Mouse (Mus musculus) neural tube, embryonic 12.5 days (tissue): ENCODE measurements around the gene Rplp0. TPM values are rescaled to one million over a fixed set of nuclear protein-coding genes. Genes with fewer than 3 reads are reported as not detected.
"Not testable (repeated sequence)": the region's sequence is repeated elsewhere in the genome, so short reads cannot be mapped to it uniquely, and the experiment has no call there.

Experiments used
- ATAC-seq: fragments of 200-750 bp; cut with Nextera tagmentation; 2 replicates; pipeline ENCODE4 v1.8.0; 2017; ENCODE audit warnings: low read depth, mild to moderate bottlenecking, moderate TSS enrichment, moderate library complexity; ENCODE audit not compliant: low FRiP score
- H3K27ac ChIP-seq: fragments of 300-500 bp; sonication (generic); 2 replicates; pipeline ENCODE4 v1.5.1; 2016
- H3K27me3 ChIP-seq: fragments of 300-500 bp; sonication (generic); replicated peaks from 2 replicates; pipeline ENCODE4 v1.6.1; 2016; ENCODE audit warnings: mild to moderate bottlenecking
- H3K36me3 ChIP-seq: fragments of 300-500 bp; sonication (generic); 2 replicates; pipeline ENCODE4 v1.6.1; 2016; ENCODE audit warnings: mild to moderate bottlenecking
- H3K4me1 ChIP-seq: fragments of 300-500 bp; sonication (generic); 2 replicates; pipeline ENCODE4 v1.6.1; 2016
- H3K4me2 ChIP-seq: fragments of 300-500 bp; sonication (generic); replicated peaks from 2 replicates; pipeline ENCODE4 v1.6.1; 2016; ENCODE audit warnings: mild to moderate bottlenecking
- H3K4me3 ChIP-seq: fragments of 300-500 bp; sonication (generic); 2 replicates; pipeline ENCODE4 v1.5.1; 2016
- H3K9ac ChIP-seq: fragments of 300-500 bp; sonication (generic); 2 replicates; pipeline ENCODE4 v1.6.1; 2016; ENCODE audit warnings: mild to moderate bottlenecking
- H3K9me3 ChIP-seq: fragments of 300-500 bp; sonication (generic); 2 replicates; pipeline ENCODE4 v1.6.1; 2016; ENCODE audit warnings: mild to moderate bottlenecking
- WGBS: fragments of 180-500 bp; shearing (Covaris S2); methylation state at CpG from one replicate; pipeline ENCODE4 v1.1.7; 2016; 5-methylcytosine and 5-hydroxymethylcytosine counted together
- polyA plus RNA-seq: library from polyadenylated mRNA; unstranded; fragments of >200 nt; fragmentation: Nextera tagmentation; extraction: Ambion mirVana; gene quantifications from 2 replicates; pipeline ENCODE4 v1.2.1, GENCODE M21; 2016

Gene Rplp0
- polyA plus RNA-seq, 1 experiment from 2014 or later, result 843 TPM

DNA sequence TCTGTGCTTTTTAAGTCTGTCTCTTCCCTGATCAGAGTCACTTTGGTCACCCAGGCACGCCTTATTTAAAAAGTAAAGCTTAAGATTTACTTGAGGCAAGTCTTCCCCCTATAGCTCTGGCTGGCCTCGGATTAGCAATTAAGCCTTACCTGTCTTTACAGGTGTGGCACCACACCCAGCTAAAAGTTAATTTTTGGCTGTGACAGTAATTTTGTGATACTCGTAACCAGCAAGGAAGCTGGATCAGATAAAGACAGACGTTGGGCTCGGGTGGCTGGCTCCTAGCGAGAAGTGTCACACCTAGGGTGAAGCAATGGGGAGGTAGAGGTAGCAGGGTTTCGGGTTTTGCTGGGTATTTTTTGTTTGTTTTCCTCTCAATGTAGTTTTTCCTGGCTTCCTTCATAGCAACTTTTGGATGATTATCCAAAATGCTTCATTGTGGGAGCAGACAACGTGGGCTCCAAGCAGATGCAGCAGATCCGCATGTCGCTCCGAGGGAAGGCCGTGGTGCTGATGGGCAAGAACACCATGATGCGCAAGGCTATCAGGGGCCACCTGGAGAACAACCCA lies 1.2 kb downstream of the Rplp0 start:
- H3K27ac ChIP-seq, result no peak overlapping the region
- WGBS, result 41% methylated on average over 13 of the region's 13 CpGs
- H3K36me3 ChIP-seq, result peaks cover 33% of the 10 kb centered on the region

GRCm38 (mm10) chr5:115563771-115564585 lies 4.7 kb downstream of the Rplp0 start:
- ATAC-seq, result no peak
- H3K9ac ChIP-seq, result no peak overlapping the region
- H3K4me3 ChIP-seq, result no peak overlapping the region

More for the DNA sequence above, 1.2 kb downstream of the Rplp0 start:
- H3K9me3 ChIP-seq, result no peaks in the 10 kb centered on the region
- H3K4me1 ChIP-seq, result peaks cover 24% of the 10 kb centered on the region
- no peak for ATAC-seq
- no peaks in the 10 kb centered on the region for H3K27me3 ChIP-seq
- H3K4me3 ChIP-seq, result peak overlapping the region; percentile 96
- H3K9ac ChIP-seq, result peak overlapping the region; percentile 97
- peak overlapping the region; percentile 76 for H3K4me2 ChIP-seq

DNA sequence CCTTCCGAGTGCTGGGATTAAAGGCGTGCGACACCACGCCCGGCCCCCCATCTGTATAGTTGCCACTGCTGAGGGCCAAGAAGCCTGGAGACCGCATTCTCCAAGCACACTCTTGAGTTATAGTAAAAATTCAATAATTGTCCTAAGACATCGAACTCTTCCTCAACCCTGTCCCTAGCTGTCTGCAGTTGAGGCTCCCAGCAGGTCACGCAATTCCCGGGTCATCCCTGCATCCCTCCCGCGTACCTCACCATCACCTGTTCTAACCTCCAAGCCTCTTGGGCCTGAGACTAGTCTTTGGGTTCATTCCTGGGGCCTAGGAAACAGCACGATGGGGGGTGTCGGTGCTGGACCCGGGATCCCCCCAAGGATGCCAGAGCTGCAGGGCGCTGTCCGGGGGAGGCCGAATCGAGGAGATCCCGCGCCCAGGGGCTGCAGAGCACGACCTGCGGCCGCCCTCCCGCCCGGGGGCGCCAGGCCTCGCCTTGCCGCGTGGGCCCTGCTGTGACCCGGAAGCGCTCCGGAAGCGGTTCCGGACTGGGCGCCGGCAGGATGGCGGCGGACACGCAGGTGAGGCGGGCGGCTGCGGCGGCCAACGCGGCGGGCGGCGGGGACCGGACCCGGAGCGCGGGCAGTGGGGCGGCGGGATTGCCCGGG lies 5.6 kb downstream of the Rplp0 start, which contains the start of gene Gcn1l1:
Gcn1l1 (plus strand) TSS at position 518 of the 657 bp plus-strand sequence.
- Histone ChIP-seq H3K27ac (peak within 1 kb of the TSS; percentile 60; the same call in 1 of the 2 replicates), H3K4me1 (peaks cover 41% of the 10 kb centered on the region), H3K36me3 (peaks cover 36% of the 10 kb centered on the region), H3K4me3 (peak within 1 kb of the TSS; percentile 98), H3K9ac (peak within 1 kb of the TSS; percentile 89), H3K27me3 (no peaks in the 10 kb centered on the region), H3K9me3 (no peaks in the 10 kb centered on the region), H3K4me2 (peak within 1 kb of the TSS; percentile 81)
- ATAC-seq, result peak; percentile 75
- 2% methylated on average over 50 of the region's 55 CpGs for WGBS

More at GRCm38 (mm10) chr5:115563771-115564585, 4.7 kb downstream of the Rplp0 start:
- Histone ChIP-seq H3K9me3 (no peaks in the 10 kb centered on the region), H3K27ac (no peak overlapping the region), H3K4me2 (peak overlapping the region; percentile 81), H3K4me1 (peaks cover 37% of the 10 kb centered on the region), H3K27me3 (no peaks in the 10 kb centered on the region), H3K36me3 (peaks cover 36% of the 10 kb centered on the region)
- WGBS, result 38% methylated on average over 5 of the region's 5 CpGs

GRCm38 (mm10) chr5:115565403-115565802 lies 6.1 kb downstream of the Rplp0 start:
- Histone ChIP-seq H3K9me3 (no peaks in the 10 kb centered on the region), H3K4me2 (peak overlapping the region; percentile 81), H3K27ac (peak overlapping the region; percentile 60; the same call in 1 of the 2 replicates), H3K4me3 (peak overlapping the region; percentile 98), H3K27me3 (no peaks in the 10 kb centered on the region), H3K4me1 (peaks cover 38% of the 10 kb centered on the region), H3K36me3 (peaks cover 36% of the 10 kb centered on the region), H3K9ac (peak overlapping the region; percentile 89)
- peak; percentile 42 for ATAC-seq
- under 1% methylated on average over 44 of the region's 46 CpGs for WGBS

DNA sequence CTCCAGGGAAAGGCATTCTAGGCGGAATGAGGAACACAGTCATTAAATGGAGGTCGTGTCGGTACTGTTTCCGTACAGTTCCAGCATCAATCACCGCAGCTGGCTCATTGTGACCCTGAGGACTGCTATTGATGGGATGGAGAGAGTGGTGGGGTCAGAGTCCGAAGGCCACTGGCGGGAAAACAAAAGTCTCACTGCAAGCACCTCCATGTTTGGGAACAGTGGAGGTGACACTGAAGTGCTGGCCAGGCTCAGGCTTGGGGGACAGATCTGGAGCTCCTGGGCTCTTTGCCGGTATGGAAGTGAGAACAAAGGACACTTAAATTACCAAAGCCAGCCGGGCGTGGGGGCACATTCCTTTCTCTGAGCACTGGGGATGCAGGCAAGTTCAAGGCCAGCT lies 9.4 kb downstream of the Rplp0 start:
- Histone ChIP-seq H3K9ac (no peak overlapping the region), H3K27me3 (no peaks in the 10 kb centered on the region), H3K27ac (no peak overlapping the region), H3K9me3 (no peaks in the 10 kb centered on the region), H3K4me3 (no peak overlapping the region), H3K36me3 (peaks cover 33% of the 10 kb centered on the region), H3K4me2 (no peak overlapping the region), H3K4me1 (peaks cover 30% of the 10 kb centered on the region)
- WGBS, result 38% methylated on average over 10 of the region's 10 CpGs
- no peak for ATAC-seq

- H3K4me3 ChIP-seq, result no peak overlapping the region
- no peaks in the 10 kb centered on the region for H3K27me3 ChIP-seq
- H3K4me1 ChIP-seq, result peaks cover 24% of the 10 kb centered on the region
- WGBS, result 78% methylated on average over 11 of the region's 11 CpGs
- H3K36me3 ChIP-seq, result peaks cover 35% of the 10 kb centered on the region
- no peak overlapping the region for H3K4me2 ChIP-seq
- H3K27ac ChIP-seq, result no peak overlapping the region
- no peaks in the 10 kb centered on the region for H3K9me3 ChIP-seq
- no peak overlapping the region for H3K9ac ChIP-seq
- no peak for ATAC-seq
These were observed 10.0 kb downstream of the Rplp0 start for GRCm38 (mm10) chr5:115569308-115569707.

- no peaks in the 10 kb centered on the region for H3K9me3 ChIP-seq
- H3K36me3 ChIP-seq, result peaks cover 39% of the 10 kb centered on the region
- no peak overlapping the region for H3K9ac ChIP-seq
- ATAC-seq, result no peak
- H3K27ac ChIP-seq, result no peak overlapping the region
- peaks cover 20% of the 10 kb centered on the region for H3K4me1 ChIP-seq
- H3K4me2 ChIP-seq, result no peak overlapping the region
- WGBS, result 85% methylated on average over 4 of the region's 4 CpGs
- no peak overlapping the region for H3K4me3 ChIP-seq
- H3K27me3 ChIP-seq, result no peaks in the 10 kb centered on the region
These were observed 10.5 kb downstream of the Rplp0 start for GRCm38 (mm10) chr5:115569721-115570120.

DNA sequence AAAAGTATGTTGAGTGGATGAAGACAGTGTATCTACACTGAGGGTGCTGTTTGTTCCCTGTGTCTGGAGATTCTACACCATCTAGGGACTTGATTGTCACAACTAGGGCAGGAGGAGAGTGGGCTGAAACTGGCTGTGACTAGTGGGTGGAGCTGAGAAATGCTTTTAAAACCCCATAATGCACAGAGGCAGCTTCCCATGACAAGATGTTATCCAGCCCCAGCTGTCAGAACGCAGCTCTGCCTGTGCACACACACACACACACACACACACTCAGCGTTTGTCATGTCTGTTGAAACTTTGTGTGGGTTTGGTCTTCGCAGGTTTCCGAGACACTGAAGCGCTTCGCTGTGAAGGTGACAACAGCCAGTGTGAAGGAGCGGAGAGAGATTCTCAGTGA lies 11.8 kb downstream of the Rplp0 start:
- H3K36me3 ChIP-seq, result peaks cover 51% of the 10 kb centered on the region
- no peak for ATAC-seq
- 97% methylated on average over 7 of the region's 7 CpGs for WGBS

DNA sequence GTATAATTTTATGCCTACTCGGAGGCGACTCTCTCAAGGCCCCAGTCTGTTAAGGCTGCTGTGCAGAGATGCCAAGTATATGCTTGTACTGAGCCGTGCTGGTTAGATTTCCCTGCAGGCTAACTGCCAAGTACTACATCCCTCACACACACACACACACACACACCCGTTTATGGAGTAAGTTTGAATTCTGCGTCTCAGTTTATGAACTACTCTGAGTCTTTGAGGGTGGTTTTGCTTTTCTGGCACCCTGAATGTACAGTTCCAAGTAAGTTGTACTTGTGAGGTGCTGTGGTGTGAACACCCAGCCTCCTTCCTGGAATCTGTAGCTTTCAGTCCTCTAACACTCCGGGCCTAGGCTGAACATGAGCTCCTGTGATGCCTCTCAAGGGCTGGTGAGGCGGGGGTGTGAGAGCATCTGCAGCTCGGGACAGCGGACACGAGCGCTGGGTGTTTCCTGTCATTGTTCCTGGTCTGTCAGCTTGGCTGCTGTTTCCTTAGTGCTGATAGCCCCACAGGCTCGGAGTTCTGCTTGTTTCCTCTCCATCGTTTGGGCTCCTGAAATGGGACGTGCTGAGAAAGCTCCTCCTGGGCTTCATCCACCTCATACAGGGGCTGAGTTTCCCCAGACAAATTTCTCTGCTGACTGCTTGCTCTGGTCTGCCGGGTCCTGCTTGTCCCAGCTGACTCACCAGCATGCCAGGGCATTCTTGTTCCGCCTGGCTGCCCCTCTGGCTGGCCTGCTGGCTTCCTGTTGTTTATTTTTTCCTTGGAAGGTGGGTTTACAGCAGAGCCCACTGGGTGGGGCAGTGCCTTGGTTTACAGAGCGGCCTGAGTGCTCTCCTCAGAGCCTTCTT lies 13.6 kb downstream of the Rplp0 start:
- H3K4me2 ChIP-seq, result no peak overlapping the region
- no peak overlapping the region for H3K9ac ChIP-seq
- H3K4me3 ChIP-seq, result no peak overlapping the region
- peaks cover 63% of the 10 kb centered on the region for H3K36me3 ChIP-seq
- WGBS, result 63% methylated on average over 17 of the region's 17 CpGs
- H3K27me3 ChIP-seq, result no peaks in the 10 kb centered on the region
- H3K4me1 ChIP-seq, result peaks cover 9% of the 10 kb centered on the region
- ATAC-seq, result no peak
- no peaks in the 10 kb centered on the region for H3K9me3 ChIP-seq
- no peak overlapping the region for H3K27ac ChIP-seq

More for the DNA sequence above, 11.8 kb downstream of the Rplp0 start:
- H3K4me2 ChIP-seq, result no peak overlapping the region
- H3K4me1 ChIP-seq, result peaks cover 12% of the 10 kb centered on the region
- H3K4me3 ChIP-seq, result no peak overlapping the region
- H3K9ac ChIP-seq, result no peak overlapping the region
- no peak overlapping the region for H3K27ac ChIP-seq
- no peaks in the 10 kb centered on the region for H3K9me3 ChIP-seq
- no peaks in the 10 kb centered on the region for H3K27me3 ChIP-seq

GRCm38 (mm10) chr5:115574992-115575391 lies 15.7 kb downstream of the Rplp0 start:
- Histone ChIP-seq H3K27ac (no peak overlapping the region), H3K9ac (no peak overlapping the region), H3K4me1 (no peaks in the 10 kb centered on the region; the same call in 1 of the 2 replicates), H3K27me3 (no peaks in the 10 kb centered on the region), H3K9me3 (no peaks in the 10 kb centered on the region), H3K4me3 (no peak overlapping the region), H3K36me3 (peaks cover 84% of the 10 kb centered on the region), H3K4me2 (no peak overlapping the region)
- 94% methylated on average over 8 of the region's 8 CpGs for WGBS
- no peak for ATAC-seq

DNA sequence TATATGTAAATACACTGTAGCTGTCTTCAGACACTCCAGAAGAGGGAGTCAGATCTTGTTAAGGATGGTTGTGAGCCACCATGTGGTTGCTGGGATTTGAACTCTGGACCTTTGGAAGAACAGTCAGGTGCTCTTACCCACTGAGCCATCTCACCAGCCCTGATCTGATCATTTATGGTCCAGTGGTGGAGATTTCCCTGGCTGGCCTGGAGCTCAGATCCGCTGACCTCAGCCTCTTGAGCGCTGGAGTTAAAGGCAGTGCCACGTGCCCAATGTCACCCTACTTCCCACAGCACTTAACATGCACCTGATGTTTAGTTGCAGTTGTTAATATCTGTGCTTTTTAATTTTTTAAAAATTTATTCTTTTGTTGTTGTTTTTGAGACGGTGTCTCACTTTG lies 18.4 kb downstream of the Rplp0 start:
- not testable (repeated sequence) for H3K27me3 ChIP-seq, H3K27ac ChIP-seq, ATAC-seq, H3K4me2 ChIP-seq, H3K9ac ChIP-seq, H3K4me3 ChIP-seq, H3K4me1 ChIP-seq
- Histone ChIP-seq H3K9me3 (peaks cover 10% of the 10 kb centered on the region), H3K36me3 (peaks cover 94% of the 10 kb centered on the region)
- WGBS, result 95% methylated on average over 4 of the region's 4 CpGs
